Mouse (Mus musculus): ENCODE results near the gene Rhot2.
"Not testable (repeated sequence)": the region's sequence is repeated elsewhere in the genome, so short reads cannot be mapped to it uniquely, and the experiment has no call there.

The Rhot2 gene

DNA sequence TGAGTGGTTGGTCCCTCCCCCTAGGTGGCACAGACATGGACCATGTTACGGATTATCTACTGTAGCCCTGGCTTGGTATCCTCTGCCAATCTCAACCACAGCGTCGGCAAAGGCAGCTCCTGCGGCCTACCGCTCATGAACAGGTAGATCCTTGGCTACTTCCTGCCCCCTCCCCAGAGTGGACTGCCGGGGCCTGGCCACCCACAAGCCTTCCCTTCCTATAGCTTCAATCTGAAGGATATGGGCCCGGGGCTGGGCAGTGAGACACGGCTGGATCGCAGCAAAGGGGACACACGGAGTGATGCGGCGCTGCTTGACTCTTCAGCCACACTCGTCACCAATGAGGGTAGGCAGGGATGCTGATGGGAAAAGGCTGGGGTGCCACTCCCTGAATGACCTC lies 17.6 kb downstream of the Rhot2 start:
- DNase-seq, result no peak

DNA sequence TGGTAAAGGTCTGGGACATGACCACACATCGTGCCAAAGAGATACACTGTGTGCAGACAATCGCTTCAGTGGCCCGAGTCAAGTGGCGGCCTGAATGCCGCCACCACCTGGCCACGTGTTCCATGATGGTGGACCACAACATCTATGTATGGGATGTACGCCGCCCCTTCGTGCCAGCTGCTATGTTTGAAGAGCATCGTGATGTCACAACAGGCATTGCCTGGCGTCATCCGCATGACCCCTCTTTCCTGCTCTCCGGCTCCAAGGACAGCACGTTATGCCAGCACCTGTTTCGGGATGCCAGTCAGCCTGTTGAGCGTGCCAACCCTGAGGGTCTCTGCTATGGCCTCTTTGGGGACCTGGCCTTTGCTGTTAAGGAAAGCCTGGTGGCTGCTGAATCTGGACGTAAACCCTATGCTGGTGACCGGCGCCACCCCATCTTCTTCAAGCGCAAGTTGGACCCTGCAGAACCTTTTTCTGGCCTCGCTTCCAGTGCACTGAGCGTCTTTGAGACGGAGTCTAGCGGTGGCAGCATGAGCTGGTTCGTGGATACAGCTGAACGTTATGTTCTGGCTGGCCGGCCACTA lies 18.6 kb downstream of the Rhot2 start:
- no peak for DNase-seq

DNA sequence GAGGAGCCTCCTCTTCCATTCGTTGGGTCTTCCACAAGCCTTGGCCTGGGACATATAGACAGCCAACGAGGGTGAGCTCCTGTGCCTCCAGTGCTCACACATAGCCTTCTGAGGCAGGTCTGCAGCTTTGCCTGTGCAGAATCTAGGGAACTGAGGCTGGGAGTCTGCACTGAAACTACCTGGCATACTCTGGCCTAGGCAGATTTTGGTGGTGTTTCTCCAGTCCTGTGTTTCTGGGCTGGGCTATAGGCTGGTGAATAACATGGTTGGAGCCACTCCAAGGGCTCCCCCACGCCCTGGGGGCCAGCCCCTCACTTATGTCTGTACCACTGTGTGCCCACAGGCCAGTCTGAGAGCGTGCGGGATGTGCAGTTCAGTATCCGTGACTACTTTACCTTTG lies 19.3 kb downstream of the Rhot2 start:
- DNase-seq, result no peak

DNA sequence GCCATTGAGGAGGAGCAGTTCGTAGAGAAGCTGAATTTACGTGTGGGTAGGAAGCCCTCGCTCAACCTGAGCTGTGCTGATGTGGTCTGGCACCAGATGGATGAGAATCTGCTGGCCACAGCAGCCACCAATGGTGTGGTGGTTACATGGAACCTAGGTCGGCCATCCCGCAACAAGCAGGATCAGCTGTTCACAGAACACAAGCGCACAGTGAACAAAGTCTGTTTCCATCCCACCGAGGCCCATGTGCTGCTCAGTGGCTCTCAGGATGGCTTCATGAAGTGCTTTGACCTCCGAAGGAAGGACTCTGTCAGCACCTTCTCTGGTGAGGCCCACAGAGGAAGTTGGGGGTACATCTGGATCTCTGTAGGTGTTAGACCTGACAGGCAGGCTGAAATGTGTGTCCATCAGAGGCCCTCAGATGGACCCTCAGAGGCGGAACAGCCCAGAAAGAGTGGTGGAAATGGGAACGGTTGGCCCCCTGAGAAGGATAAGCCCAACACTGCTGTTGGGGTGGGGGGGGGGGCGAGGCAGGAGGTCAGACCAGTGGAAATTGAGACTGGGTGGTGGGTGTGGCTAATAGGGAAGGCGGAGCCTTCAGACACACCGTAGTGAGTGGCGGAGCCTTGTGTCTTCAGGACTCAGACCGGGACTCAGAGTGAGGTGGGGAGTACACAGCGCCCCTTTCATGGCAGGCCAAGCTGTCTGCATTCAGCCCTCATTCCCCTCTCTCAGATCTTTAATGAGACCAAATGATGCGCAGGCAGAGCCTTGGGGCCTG lies 20.1 kb downstream of the Rhot2 start:
- DNase-seq, result no peak

DNA sequence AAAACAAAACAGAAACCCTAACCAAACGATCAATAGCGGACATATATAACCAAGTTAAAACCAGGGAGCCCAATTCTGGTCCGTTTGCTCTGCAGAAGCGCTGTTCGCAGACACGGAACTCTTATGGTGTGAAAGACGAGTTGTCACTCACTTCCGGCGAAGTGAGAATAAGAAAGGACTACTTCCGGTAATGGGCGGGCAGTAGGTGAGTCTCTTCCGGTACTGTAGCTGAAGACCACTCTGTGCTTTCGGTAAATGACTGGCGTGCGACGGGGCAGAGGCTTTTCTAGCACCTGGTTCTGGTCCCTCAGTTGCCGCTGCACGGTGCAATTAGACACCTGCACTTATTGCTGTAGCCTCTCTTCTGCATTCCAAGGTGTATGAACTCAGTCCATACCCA lies 21.2 kb downstream of the Rhot2 start, which contains the start of gene Wdr24:
Wdr24 (plus strand) TSS at position 176 of the 400 bp plus-strand sequence.
- peak; percentile 77 for DNase-seq

DNA sequence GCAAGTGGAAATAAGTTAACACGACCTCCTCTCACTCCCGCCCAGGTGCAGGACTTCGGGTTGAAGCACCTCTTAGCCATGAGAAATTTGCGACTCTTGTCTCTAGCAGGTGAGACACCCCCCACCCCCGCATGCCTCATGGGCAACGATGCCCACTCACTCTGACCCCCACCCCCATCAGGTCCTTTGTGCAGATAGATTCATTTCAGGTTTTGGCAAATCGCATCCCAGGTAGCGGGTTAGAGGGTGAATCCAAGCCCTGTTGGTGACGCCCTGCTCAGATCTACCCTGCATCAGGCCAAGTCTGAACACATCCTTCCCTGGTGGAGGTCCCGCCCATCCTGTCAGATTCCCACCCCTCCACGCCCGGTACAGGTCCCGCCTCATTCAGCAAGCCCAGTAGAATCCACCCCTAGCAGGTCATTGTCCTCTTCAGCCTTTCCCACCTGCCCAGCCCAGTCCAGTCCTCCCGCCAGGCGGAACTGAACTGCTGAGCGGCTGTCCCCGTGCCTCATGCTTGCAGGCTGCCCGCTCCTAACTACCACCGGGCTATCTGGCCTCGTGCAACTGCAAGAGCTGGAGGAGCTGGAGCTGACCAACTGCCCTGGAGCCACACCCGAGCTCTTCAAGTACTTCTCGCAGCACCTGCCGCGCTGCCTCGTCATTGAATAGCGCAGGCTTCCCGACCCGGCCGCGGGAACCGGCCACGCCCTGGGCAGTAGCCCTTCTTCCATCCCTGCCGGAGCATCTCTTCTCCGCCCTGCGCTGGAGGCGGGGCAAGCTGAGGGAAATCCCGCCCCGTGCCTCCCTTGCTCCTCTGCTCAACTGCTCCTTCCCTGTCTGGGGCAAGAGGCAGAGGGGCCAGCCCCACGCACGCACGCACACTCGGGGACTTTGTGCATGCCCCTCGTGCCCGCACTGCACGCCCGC lies 25.5 kb downstream of the Rhot2 start:
- no peak for DNase-seq

DNA sequence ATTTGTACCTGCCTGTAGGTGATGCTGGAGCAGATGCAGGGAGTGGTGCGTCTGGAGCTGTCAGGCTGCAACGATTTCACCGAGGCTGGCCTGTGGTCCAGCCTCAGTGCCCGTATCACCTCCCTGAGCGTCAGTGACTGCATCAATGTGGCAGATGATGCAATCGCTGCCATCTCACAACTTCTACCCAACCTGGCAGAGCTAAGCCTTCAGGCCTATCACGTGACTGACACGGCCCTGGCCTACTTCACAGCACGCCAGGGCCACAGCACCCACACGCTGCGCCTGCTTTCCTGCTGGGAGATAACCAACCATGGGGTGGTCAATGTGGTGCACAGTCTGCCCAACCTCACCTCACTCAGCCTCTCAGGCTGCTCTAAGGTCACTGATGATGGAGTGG lies 27.0 kb downstream of the Rhot2 start:
- DNase-seq, result no peak

DNA sequence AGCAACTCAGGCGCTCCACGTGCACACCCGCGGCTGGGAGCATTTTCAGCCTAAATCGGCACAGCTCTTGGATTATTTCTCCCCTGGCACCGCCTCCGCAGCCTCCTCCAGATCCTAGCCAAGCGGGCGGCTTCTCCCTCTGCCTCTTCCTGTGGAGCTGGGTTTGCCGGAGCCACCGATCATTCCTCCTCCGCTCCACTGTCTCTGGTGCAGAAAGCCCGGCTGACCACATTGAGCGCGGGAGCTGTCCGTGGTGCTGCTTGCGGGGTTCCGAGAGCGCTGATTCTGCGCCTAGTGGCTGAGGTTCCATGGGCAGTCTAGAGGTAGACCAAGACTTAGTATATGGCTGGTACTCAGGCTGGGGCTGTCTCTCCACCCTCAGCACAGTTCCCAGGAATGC lies 31.2 kb downstream of the Rhot2 start:
- peak; percentile 90 for DNase-seq

DNA sequence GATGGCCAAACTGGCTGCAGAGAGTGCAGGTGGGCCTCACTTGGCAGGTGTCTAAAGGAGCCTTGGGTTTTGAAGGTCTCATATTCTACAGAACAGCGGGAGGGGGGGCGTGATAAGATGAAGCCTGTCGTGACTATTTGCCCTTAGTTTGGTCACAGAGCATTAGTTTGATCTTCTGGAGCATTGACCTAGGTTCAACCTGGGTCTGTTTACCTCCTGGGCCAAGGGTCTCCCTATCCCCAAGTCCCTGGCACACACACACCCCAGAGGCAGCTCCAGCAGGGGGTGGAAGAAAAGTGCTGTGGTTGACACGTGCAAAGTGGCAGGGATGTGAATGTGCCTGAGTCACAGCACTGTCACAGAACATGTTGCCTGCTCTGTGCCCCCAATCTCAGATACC lies 33.8 kb downstream of the Rhot2 start:
- DNase-seq, result no peak

DNA sequence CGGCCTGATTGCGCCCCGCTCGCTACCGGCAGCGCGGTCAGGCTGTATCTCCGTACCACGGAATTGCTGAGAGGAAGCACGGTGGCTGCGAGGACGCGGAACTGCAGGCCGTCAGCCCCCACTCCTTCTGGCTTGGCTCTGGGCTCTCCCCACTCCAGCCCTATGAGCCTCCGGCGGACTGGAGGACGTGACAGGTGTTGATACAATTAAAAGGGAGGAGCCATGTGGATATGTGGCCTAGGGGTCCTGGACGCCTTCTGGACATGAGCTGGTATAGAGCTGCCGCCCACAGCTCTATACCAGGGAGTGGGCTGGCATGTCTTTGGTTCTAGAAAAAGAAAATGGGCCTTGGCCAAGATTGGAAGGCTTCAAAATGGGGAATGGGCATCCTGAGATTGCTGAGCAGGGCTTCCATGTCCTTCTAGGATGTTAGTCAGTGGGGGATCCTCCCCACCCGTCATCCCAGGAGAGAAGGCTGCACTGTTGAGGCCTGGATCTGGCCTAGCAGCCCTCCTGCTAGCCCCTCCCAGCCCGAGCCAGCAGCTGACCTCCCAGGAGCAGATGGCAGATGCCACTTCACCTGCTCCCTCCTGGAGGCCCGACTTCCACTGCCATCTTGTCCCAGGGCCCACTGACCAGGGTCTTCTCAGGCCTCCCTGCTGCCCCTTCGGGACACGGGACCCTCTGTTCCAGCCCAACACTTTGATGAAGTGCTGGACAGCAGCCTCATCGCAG lies 34.9 kb downstream of the Rhot2 start:
- no peak for DNase-seq

DNA sequence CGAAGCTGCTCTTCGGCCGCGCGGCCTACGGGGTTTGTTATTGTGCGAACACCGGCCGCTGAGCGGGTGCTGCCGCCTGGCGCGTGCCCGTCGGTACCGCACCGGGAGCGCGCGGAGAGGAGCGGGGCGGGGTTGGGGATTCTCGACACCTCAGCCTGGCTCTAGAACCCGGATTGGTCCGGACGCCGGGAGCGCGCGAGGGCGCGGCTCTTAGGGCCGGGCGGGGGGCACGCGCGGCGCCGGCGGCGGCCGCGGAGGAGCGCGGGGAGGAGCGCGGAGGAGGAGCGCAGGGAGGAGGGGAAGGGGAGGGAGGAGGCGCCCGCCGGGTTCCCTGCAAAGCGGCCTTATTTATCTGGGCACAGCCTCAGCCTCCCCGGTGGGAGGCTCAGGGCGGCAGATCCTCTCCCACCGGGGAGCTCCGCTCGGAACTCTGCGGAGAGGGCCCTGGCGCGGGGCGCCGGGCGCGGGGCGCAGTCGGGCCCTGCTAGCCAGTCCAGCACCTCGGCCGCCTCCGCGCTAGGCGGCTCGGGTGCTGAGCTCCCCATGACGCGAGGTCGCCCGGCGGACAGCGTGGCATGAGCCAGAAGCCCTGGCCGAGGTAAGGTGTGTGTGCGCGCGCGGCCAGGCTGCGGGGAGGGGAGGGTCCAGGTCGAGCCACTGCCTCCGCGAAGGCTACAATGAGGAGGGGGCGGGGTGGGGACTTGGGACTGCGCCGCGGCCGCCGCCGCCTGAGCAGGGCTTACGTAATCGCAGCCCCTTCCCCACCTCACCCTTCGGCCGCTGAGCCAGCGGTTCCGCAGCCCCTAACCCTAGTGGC lies 35.7 kb downstream of the Rhot2 start, which contains the start of gene Fbxl16:
Fbxl16 (plus strand) TSS at position 297 of the 817 bp plus-strand sequence.
- DNase-seq, result peak; percentile 66

DNA sequence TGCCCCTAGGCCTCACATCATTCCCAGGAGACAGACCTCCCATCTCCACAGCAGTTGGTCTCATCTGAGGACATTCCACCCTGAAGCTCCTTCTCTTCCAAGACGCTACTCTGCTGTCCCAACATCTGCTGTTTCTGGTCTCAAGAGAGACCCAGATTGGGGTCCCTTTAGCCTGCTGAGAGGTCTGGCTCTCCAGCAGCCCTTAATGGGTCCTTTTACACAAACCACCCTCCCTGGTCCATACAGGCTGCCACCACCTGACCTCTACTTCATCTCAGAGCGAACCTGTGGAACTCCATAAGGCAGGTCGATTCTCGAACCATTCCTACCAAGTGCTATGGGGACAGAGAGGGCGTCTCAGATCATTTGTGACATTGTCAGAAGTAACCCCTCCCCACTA lies 36.6 kb downstream of the Rhot2 start:
- DNase-seq, result no peak

DNA sequence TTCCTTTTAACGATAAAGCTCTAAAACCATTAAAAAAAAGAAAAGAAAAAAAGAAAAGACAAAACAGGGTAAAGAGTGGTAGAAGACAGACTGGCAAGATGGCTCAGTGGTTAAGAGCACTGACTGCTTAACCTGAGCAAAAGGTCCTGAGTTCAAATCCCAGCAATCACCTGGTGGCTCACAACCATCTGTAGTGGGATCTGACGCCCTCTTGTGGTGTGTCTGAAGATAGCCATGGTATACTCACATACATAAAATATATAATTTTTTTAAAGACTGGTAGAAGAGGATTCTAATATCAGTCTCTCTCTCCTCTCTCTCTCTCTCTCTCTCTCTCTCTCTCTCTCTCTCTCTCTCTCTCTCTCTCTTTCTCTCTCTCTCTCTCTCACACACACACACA lies 37.2 kb downstream of the Rhot2 start:
- DNase-seq, result not testable (repeated sequence)

DNA sequence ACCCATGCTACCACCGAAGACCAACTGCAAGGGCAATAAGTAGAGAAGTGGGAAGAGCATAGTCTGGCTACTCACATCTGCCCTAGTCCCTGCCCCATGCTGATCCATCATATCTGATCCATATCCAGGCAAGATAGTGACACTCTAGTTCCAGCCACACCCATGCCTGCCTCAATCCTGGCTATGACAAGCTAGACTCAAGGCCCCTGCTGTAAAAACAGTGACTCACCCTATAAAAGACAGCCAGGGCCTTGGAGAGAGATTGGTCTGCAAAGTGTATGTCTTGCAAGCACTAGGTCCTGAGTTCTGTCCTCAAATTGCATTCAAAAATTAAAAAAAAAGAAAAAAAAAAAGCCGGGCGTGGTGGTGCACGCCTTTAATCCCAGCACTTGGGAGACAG lies 38.1 kb downstream of the Rhot2 start:
- no peak for DNase-seq

DNA sequence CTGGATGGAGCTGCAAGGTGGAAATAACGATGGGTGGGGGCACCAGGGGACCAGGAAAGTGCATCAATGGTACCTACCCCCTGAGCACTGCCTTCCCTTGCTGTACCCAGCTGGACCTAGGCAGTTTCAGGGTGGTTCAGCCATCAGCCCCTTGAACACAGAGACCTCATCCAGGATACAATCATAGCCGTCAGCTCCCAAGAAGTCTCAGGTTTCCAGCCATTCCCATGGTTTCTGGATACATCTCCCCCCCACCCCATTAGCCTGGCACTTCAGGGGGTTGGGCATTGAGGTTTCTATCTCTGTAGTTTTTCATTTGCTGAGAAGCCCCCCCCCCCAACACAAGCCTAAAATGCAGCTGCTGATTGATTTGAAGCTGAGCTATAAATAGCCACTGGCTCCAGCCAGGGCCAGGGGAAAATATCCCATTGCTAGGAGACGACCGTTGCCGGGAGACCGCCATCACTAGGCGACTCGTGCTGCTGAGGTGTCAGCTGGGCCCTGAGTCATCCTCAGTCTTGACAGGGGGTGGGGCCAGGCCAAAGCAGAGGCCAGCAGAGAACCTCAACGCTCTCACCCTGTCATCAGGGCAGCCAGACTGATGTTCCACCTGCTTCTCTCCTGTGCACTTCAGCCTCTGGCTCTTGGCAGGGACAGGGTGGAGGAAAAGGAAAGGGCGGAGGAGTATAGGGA lies 41.7 kb downstream of the Rhot2 start:
- DNase-seq, result no peak

DNA sequence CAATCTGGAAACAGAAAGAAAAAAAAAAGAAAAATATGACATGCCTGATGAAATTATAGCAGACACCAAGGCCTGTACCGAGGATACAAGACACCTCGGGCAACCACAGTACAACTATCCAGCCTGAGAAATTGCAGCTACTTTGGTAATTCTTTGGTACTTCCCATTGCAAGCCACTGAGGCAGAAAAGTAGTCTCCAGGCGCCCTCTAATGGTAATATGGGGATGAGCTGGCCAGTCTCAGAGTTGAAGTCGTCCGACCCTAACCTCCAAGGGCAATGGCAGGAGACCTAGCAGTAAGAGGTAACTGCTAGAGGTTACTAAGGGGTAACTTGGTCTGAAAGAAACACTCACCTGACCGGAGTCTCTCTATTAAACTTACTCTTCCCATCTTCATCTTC lies 43.6 kb downstream of the Rhot2 start:
- peak; percentile 78 for DNase-seq

DNA sequence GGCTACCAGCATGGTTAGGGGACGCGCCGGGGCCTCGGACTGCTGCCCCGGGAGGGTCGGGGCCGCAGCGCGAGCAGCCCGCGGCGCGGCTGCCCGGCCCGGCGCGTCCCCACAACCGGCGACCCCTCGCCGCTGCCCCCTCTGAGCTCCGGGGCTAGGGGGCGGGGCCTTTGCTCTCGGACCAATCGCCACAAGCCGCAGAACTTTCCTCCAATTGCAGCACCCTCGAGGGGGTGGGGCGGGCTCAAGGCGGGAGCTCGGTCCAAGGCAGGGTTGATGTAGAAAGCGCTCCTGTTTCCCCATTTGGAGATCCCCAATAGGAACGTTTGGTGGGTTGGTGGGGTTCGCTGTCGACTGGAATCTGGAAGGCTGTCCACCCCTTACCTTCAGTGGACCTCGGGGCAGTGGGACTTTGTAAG lies 47.7 kb downstream of the Rhot2 start, which contains the start of gene Metrn:
Metrn (minus strand) TSS at position 186 of the 419 bp plus-strand sequence.
- DNase-seq, result peak; percentile 86

DNA sequence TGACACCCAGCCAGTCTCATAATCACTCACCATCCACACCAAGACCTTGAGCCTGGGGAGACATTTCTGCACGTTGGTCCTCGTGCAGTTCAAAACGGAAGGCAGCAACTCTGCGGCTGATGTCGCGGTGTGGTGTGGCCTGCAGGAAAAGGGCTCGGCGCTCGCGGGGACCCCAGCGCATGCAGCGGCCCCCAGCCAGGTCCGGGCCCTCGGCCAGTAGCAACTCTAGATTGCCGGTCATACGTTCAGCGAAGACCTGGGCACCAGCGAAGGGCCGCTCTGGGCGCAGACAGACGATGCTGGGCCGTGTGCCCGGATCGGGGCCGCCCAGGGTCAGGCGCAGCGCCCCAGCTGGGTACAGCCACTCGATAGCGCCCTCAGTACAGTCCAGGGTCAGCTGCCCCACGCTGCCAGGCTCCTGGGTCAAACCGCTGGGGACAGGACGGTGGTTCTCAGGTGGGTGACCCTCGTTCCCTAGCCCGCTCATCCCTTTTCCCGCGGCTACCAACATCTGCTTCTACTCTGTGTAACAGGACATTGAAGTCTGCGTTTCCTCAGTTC lies 48.4 kb downstream of the Rhot2 start:
- no peak for DNase-seq

DNA sequence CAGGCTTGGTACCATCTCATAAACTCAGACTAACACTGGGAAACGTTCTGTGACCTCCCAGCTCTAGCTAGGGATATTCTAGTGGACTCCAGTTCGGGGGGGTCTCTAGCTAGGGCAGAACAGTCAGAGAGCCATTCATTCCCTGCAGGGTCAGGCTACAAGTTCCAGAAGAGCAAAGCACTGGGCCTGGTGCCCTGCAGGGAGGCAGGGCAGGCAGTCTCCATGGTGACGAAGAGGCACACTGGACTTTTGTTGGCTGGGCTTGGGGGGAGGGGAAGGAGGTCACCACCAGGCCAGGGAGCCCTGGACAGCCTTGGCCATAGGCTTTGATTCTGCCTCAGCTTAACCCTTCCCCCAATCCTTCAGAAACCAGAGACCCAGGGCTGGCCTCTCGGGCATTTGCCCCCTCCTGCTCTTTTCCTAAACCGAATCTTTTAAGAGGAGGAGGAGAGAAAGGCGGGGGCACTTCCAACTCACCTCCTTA lies 49.0 kb downstream of the Rhot2 start, which contains the start of gene AC134908.4:
AC134908.4 (minus strand) TSS at position 51 of the 484 bp plus-strand sequence.
- DNase-seq, result no peak

DNA sequence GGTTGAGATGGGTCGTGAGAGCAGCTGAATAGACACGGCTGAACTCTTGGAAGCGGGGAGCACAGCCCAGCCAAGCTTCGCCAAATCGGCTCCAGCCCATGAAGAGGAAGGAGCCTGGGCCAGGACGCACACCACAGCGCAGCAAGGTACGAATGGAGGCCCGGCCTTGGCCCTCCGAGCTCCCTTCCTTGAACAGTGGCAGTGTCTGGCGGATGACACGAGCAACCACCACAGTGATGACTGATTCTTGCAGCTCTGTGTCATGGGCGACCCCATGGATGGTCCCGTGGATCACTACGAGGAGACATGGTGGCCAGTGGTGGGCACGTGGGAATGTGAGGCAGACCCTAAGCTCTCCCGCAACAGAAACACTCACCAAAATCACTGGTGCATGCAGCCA lies 49.7 kb downstream of the Rhot2 start:
- DNase-seq, result no peak

All from lung, postnatal 14 days (tissue).